Mouse (Mus musculus): ENCODE measurements around the gene Pbsn.

- no peak for TF ChIP-seq ZKSCAN1 (IDR thresholded peaks at IDR 0.05; ENCODE audit: borderline replicate concordance, low read depth, low read length)
- TF ChIP-seq SMC3 (IDR thresholded peaks at IDR 0.05; ENCODE audit: low read depth, low read length): no peak
- TF ChIP-seq TBP (conservative IDR thresholded peaks at IDR 0.05; ENCODE audit: low read depth, low read length): no peak
- no peak for TF ChIP-seq CTCF (conservative IDR thresholded peaks at IDR 0.05 in 1 of 2, IDR thresholded peaks at IDR 0.05 in 1 of 2; ENCODE audit: low read depth in 2 of 2, low read length in 2 of 2)
- no peak for TF ChIP-seq BHLHE40 (IDR thresholded peaks at IDR 0.05; ENCODE audit: low read depth, low read length)
- no peak for TF ChIP-seq CHD2 (IDR thresholded peaks at IDR 0.05; ENCODE audit: low read length)
- TF ChIP-seq POLR2A (IDR thresholded peaks at IDR 0.05; ENCODE audit: low read depth, low read length): no peak
- no peak for TF ChIP-seq E2F4 (IDR thresholded peaks at IDR 0.05; ENCODE audit: insufficient replicate concordance, low read depth, low read length)
- no peak for TF ChIP-seq PAX5 (IDR thresholded peaks at IDR 0.05; ENCODE audit: low read length)
- TF ChIP-seq EP300 (IDR thresholded peaks at IDR 0.05; ENCODE audit: low read length): 0 out of 2 replicates have a peak, but pooled peaks have one; percentile 14
- TF ChIP-seq MAX (IDR thresholded peaks at IDR 0.05; ENCODE audit: low read length): no peak
- no peak for TF ChIP-seq SIN3A (IDR thresholded peaks at IDR 0.05; ENCODE audit: low read length)
- no peak for TF ChIP-seq ETS1 (conservative IDR thresholded peaks at IDR 0.05; ENCODE audit: low read depth, low read length)
- TF ChIP-seq USF1 (IDR thresholded peaks at IDR 0.05; ENCODE audit: low read depth, low read length): no peak
Observed at GRCm38 (mm10) chrX:77801543-77801942, 51.9 kb downstream of the Pbsn start.
